Mouse (Mus musculus): ENCODE data around the gene Mdh2.

Mdh2 gene

GRCm38 (mm10) chr5:135835981-135836380 lies 57.7 kb downstream of the Mdh2 start:
- no peak for DNase-seq (ENCODE audit: low spot score)

Data from urinary bladder, postnatal 25 days (tissue).